Mouse (Mus musculus): ENCODE data around the gene Six6. TPM values are rescaled to one million over a fixed set of nuclear protein-coding genes. Genes with fewer than 3 reads are reported as not detected.
A peak's percentile ranks its signal among the peaks of the same experiment; 100 is the strongest.

Gene Six6
- total RNA-seq, 2 experiments from 2014 or later: not detected

GRCm38 (mm10) chr12:72953858-72954257 is 14.2 kb downstream of the Six6 start:
- intact Hi-C loops (cut with DNase I): no loop called here
- no peak for DNase-seq

- intact Hi-C loops (cut with DNase I): no loop called here
- DNase-seq: peak; percentile 34 to 39
Measured at GRCm38 (mm10) chr12:72954906-72955305, 15.2 kb downstream of the Six6 start.

GRCm38 (mm10) chr12:72957829-72958424 is 18.2 kb downstream of the Six6 start:
- intact Hi-C loops (cut with DNase I): no loop called here
- DNase-seq: no peak

GRCm38 (mm10) chr12:72958446-72958845 is 18.8 kb downstream of the Six6 start:
- intact Hi-C loops (cut with DNase I): no loop called here
- no peak for DNase-seq

- intact Hi-C loops (cut with DNase I): no loop called here
- DNase-seq: no peak
Measured at GRCm38 (mm10) chr12:72962761-72963160, 23.1 kb downstream of the Six6 start.

- intact Hi-C loops (cut with DNase I): no loop called here
- DNase-seq: no peak
Measured at GRCm38 (mm10) chr12:72967541-72967940, 27.8 kb downstream of the Six6 start.

GRCm38 (mm10) chr12:72970620-72971019 is 30.9 kb downstream of the Six6 start:
- DNase-seq: no peak
- intact Hi-C loops (cut with DNase I): loop anchor here (5.0 to 10.0 kb wide), 2 partner anchors 453 to 866 kb away; no protein-coding TSS in a partner anchor

- intact Hi-C loops (cut with DNase I): loop anchor here (2.0 to 10.0 kb wide), 3 partner anchors 124 to 868 kb away; no protein-coding TSS in a partner anchor
- DNase-seq: peak; percentile 62 to 79
Measured at GRCm38 (mm10) chr12:72973161-72973560, 33.5 kb downstream of the Six6 start.

- intact Hi-C loops (cut with DNase I): loop anchor here (1.0 to 10.0 kb wide), 3 partner anchors 129 to 871 kb away; no protein-coding TSS in a partner anchor
Measured at GRCm38 (mm10) chr12:72976172-72976571, 36.5 kb downstream of the Six6 start.

GRCm38 (mm10) chr12:72976718-72977117 is 37.0 kb downstream of the Six6 start:
- intact Hi-C loops (cut with DNase I): loop anchor here (1.0 to 10.0 kb wide), 3 partner anchors 129 to 872 kb away; no protein-coding TSS in a partner anchor
- DNase-seq: peak; percentile 83 to 85

More at GRCm38 (mm10) chr12:72976172-72976571, 36.5 kb downstream of the Six6 start:
- no peak for DNase-seq

GRCm38 (mm10) chr12:72977851-72978250 is 38.2 kb downstream of the Six6 start:
- peak in 1 of 2 experiments; percentile 11 for DNase-seq
- intact Hi-C loops (cut with DNase I): loop anchor here (2.0 to 10.0 kb wide), 2 partner anchors 517 to 873 kb away; no protein-coding TSS in a partner anchor

- DNase-seq: no peak
- intact Hi-C loops (cut with DNase I): loop anchor here (10.0 kb wide), 1 partner anchor 874 kb away; no protein-coding TSS in a partner anchor
Measured at GRCm38 (mm10) chr12:72979236-72979635, 39.5 kb downstream of the Six6 start.

GRCm38 (mm10) chr12:72982616-72983015 is 42.9 kb downstream of the Six6 start:
- peak; percentile 20 to 31 for DNase-seq
- intact Hi-C loops (cut with DNase I): no loop called here

GRCm38 (mm10) chr12:72983071-72983857 is 43.6 kb downstream of the Six6 start:
- peak; percentile 72 to 76 for DNase-seq

More at GRCm38 (mm10) chr12:72983071-72983857, 43.6 kb downstream of the Six6 start:
- intact Hi-C loops (cut with DNase I): no loop called here

Other genes with a start within 250 kb of the Six6 start
- gene Ppm1a, start 182.4 kb upstream of the Six6 start, total RNA-seq (2021): 100 to 1,000 TPM; 228 to 234 TPM
- under 1 TPM; 0.67 to 0.79 TPM for gene 4930447C04Rik, start 882 bp downstream of the Six6 start, total RNA-seq (2021)
- gene Six1, start 114.0 kb downstream of the Six6 start, total RNA-seq (2021): under 1 TPM; 0.53 to 0.92 TPM
- gene Six4, start 173.6 kb downstream of the Six6 start, total RNA-seq (2021): 1 to 10 TPM; 2.3 to 3.4 TPM
- 10 to 100 TPM; 23.7 to 24.2 TPM for gene Mnat1, start 183.8 kb downstream of the Six6 start, total RNA-seq (2021)